Mouse (Mus musculus) kidney, embryonic 16.5 days (tissue): ENCODE data around the gene 1700019D03Rik. TPM values are rescaled to one million over a fixed set of nuclear protein-coding genes. Genes with fewer than 3 reads are reported as not detected.
"Not testable (repeated sequence)": the region's sequence is repeated elsewhere in the genome, so short reads cannot be mapped to it uniquely, and the experiment has no call there.

Experiments used
- ATAC-seq: fragments of 200-750 bp; cut with Nextera tagmentation; 2 replicates; pipeline ENCODE4 v1.8.0; 2017; ENCODE audit warnings: moderate TSS enrichment; ENCODE audit not compliant: low FRiP score, low TSS enrichment
- H3K27ac ChIP-seq: fragments of 300-500 bp; sonication (generic); 2 replicates; pipeline ENCODE4 v1.5.1; 2014; ENCODE audit warnings: low read length
- H3K27me3 ChIP-seq: fragments of 300-500 bp; sonication (generic); 2 replicates; pipeline ENCODE4 v1.6.1; 2014; ENCODE audit warnings: low read length, control low read depth, mixed read lengths; ENCODE audit not compliant: insufficient read depth
- H3K36me3 ChIP-seq: fragments of 300-500 bp; sonication (generic); 2 replicates; pipeline ENCODE4 v1.6.1; 2014; ENCODE audit warnings: low read length, control low read depth, mixed read lengths; ENCODE audit not compliant: insufficient read depth
- H3K4me1 ChIP-seq: fragments of 300-500 bp; sonication (generic); 2 replicates; pipeline ENCODE4 v1.6.1; 2014; ENCODE audit warnings: low read length, control low read depth, mixed read lengths; ENCODE audit not compliant: insufficient read depth
- H3K4me2 ChIP-seq: fragments of 300-500 bp; sonication (generic); replicated peaks from 2 replicates; pipeline ENCODE4 v1.6.1; 2014; ENCODE audit warnings: low read depth, low read length
- H3K4me3 ChIP-seq: fragments of 300-500 bp; sonication (generic); 2 replicates; pipeline ENCODE4 v1.5.1; 2014; ENCODE audit warnings: mild to moderate bottlenecking, low read length
- H3K9ac ChIP-seq: fragments of 300-500 bp; sonication (generic); replicated peaks from 2 replicates; pipeline ENCODE4 v1.6.1; 2014; ENCODE audit warnings: low read length
- H3K9me3 ChIP-seq: fragments of 300-500 bp; sonication (generic); 2 replicates; pipeline ENCODE4 v1.6.1; 2016; ENCODE audit warnings: low read length, control low read depth
- WGBS: fragments of 180-500 bp; shearing (Covaris S2); extraction: QIAGEN DNeasy Blood & Tissue Kit; methylation state at CpG from one replicate; pipeline ENCODE4 v1.1.7; 2014; 5-methylcytosine and 5-hydroxymethylcytosine counted together
- polyA plus RNA-seq: library from polyadenylated mRNA; unstranded; fragments of >200 nt; fragmentation: Nextera tagmentation; extraction: Ambion mirVana; gene quantifications from 2 replicates; pipeline ENCODE4 v1.2.1, GENCODE M21; 2015

Gene 1700019D03Rik
- polyA plus RNA-seq, 1 experiment from 2014 or later = 10.4 TPM

DNA sequence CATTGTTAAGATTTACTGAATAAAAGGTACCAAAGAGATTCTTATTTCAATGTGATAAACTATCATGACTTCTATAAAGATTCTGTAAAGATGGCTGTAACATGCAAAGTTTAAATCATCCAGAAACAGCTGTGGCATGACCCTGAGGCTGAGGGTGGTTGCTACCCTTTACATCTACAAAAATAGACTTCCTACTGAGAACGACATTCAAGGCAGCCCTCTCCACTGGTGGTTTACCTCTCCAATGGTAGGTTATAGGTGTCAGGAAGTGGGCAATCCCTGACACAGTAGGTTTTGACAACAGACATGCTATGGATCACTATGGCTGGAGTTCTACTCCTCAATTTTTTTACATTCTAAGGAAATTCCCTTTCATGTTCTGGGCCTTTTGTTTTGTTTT lies 95.5 kb downstream of the 1700019D03Rik start:
- WGBS = no CpG with 5 or more reads among the region's 1 CpGs

GRCm38 (mm10) chr1:52918897-52919296 lies 101.1 kb downstream of the 1700019D03Rik start:
- H3K36me3 ChIP-seq, H3K4me1 ChIP-seq: not testable (repeated sequence)

More for the DNA sequence above, 95.5 kb downstream of the 1700019D03Rik start:
- ATAC-seq, H3K36me3 ChIP-seq, H3K27ac ChIP-seq, H3K4me1 ChIP-seq, H3K9me3 ChIP-seq, H3K4me2 ChIP-seq, H3K27me3 ChIP-seq, H3K9ac ChIP-seq, H3K4me3 ChIP-seq: not testable (repeated sequence)

GRCm38 (mm10) chr1:52916655-52917054 lies 103.3 kb downstream of the 1700019D03Rik start:
- no peak for ATAC-seq
- 76% methylated on average over 2 of the region's 2 CpGs for WGBS
- no peaks in the 10 kb centered on the region for H3K4me1 ChIP-seq
- H3K4me3 ChIP-seq = no peak overlapping the region
- no peak overlapping the region for H3K27ac ChIP-seq
- no peaks in the 10 kb centered on the region for H3K36me3 ChIP-seq
- no peak overlapping the region for H3K4me2 ChIP-seq
- H3K27me3 ChIP-seq = no peaks in the 10 kb centered on the region
- H3K9me3 ChIP-seq = no peaks in the 10 kb centered on the region
- no peak overlapping the region for H3K9ac ChIP-seq

More at GRCm38 (mm10) chr1:52918897-52919296, 101.1 kb downstream of the 1700019D03Rik start:
- H3K9me3 ChIP-seq, H3K27ac ChIP-seq, H3K4me2 ChIP-seq, H3K4me3 ChIP-seq, H3K9ac ChIP-seq, ATAC-seq, H3K27me3 ChIP-seq: not testable (repeated sequence)

GRCm38 (mm10) chr1:52909783-52910182 lies 110.2 kb downstream of the 1700019D03Rik start:
- 86% methylated on average over 3 of the region's 3 CpGs for WGBS

DNA sequence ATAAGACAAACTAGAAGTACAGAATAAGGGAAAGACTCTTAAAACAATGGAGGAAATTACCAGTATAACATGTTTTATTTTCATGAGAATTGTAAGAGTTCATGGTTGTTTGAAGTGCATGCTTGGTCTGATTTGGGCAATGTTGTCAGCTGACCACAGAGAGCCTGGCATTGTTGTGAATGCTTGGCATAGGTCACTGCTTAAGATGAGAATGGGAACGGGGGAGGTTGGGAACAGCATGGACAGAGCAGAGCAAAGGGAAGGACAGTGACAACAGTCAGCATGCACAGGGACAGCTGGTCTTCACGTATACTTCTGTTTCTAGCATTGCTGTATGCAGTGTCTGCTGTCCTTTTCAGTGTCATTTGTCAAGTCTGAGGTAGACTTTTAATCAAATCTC lies 135.8 kb downstream of the 1700019D03Rik start:
- Histone ChIP-seq H3K9me3 (no peaks in the 10 kb centered on the region), H3K36me3 (peaks cover 5% of the 10 kb centered on the region; the same call in 1 of the 2 replicates), H3K4me3 (no peak overlapping the region), H3K4me1 (no peaks in the 10 kb centered on the region), H3K27me3 (no peaks in the 10 kb centered on the region), H3K27ac (no peak overlapping the region), H3K9ac (no peak overlapping the region), H3K4me2 (no peak overlapping the region)
- no peak for ATAC-seq
- WGBS = 67% methylated on average over 2 of the region's 2 CpGs

More at GRCm38 (mm10) chr1:52909783-52910182, 110.2 kb downstream of the 1700019D03Rik start:
- no peak overlapping the region for H3K4me3 ChIP-seq
- ATAC-seq = no peak
- no peak overlapping the region for H3K27ac ChIP-seq
- H3K4me2 ChIP-seq = no peak overlapping the region
- no peaks in the 10 kb centered on the region for H3K4me1 ChIP-seq
- no peak overlapping the region for H3K9ac ChIP-seq
- H3K27me3 ChIP-seq = no peaks in the 10 kb centered on the region
- H3K9me3 ChIP-seq = no peaks in the 10 kb centered on the region
- 0 out of 2 replicates have a peak, but pooled peaks cover 4% of the 10 kb centered on the region for H3K36me3 ChIP-seq

Other genes with a start within 250 kb of the 1700019D03Rik start
- 15.9 and 22.3 TPM in 2 replicates for gene Inpp1, start 202.5 kb downstream of the 1700019D03Rik start, polyA plus RNA-seq
- 24.4 and 27.5 TPM in 2 replicates for gene Hibch, start 175.2 kb downstream of the 1700019D03Rik start, polyA plus RNA-seq
- 0.09 and 0.21 TPM in 2 replicates for gene Mstn, start 41.5 kb upstream of the 1700019D03Rik start, polyA plus RNA-seq
- gene 1700019A02Rik, start 167.5 kb upstream of the 1700019D03Rik start, polyA plus RNA-seq = not detected in 2 replicates